Mouse (Mus musculus) fat pad, adult 2 months (tissue): ENCODE data around the gene R3hdm2.

ENCODE experiments used
- DNase-seq: peaks from one replicate; pipeline ENCODE4 v3.0.0-alpha.2; 2011; ENCODE audit warnings: low read depth, low spot score; ENCODE audit errors: extremely low read depth

Gene R3hdm2

DNA sequence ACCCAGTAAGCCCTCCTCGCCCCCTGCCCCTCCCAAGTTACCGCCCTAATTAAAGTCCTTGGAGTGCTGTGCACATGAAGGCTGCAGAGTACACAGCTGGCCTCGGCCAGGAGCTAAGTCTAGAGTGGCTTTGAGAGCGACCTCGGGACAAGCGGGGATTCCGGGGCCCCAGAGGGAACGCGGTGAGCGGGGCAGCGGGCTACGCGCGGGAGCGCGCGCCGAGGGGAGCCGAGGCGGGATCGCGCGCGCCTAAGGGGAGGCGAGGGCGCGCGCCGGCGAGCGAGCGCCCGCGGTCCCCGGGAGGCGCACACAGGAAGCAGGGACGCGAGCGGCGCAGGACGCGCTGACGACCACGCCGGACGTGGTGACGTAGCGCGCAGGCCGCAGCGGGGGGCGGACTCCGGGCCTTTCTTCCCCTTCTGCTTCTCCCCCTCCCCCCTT, at the start of gene R3hdm2:
Gene R3hdm2, plus strand, starts transcription at position 77 of the 441 bp plus-strand sequence.
- DNase-seq: no peak

GRCm38 (mm10) chr10:127332211-127332874, 47.8 kb upstream of the R3hdm2 start:
- no peak for DNase-seq

GRCm38 (mm10) chr10:127333152-127333551, 47.0 kb upstream of the R3hdm2 start:
- DNase-seq: no peak

GRCm38 (mm10) chr10:127335271-127335670, 44.9 kb upstream of the R3hdm2 start:
- no peak for DNase-seq

DNA sequence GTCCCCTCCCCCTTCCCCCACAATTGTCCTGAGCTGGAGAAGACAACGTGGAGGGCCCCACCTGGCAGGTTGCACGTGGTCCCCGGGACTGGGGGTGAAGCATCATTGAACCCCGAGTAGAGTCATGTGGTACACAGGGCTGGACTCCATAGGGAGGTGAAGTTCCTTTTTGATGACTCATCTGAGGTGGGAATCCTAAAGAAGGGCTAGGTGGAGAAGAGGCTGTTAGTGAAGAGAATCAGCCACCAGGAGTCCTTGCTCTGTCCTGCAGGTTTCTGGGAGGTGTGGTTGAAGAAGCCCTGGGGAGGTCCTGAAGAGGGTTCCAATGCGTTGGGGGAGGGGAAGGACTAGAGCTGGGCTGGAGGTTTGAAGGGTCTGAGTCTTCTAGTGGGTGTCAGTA, 43.2 kb upstream of the R3hdm2 start:
- DNase-seq: no peak

DNA sequence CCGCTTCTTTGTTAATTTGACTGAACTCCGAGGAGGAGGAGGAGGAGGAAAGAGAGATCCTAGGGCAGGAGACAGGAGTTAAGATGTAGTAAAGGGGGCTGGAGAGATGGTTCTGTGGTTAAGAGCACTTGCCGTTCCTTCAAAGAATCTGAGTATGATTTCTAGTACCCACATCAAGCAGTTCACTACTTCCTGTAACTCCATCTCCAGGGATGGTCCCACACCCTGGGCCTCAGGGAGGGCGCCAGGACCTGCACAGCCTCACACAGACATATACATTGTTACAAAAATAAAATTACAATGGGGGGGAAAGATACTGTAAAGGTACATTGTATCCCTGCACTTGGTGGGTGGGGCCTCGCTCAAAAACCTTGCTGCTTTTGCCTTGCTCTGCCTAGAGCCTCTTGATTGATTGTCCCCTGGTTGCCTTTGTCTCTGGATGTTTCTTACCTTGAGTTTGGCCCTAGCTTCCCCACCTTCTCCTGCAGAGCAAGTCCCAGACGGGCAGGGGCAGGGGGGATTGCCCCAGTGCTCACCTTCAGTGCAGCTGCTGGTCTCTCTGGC, 42.5 kb upstream of the R3hdm2 start:
- no peak for DNase-seq

DNA sequence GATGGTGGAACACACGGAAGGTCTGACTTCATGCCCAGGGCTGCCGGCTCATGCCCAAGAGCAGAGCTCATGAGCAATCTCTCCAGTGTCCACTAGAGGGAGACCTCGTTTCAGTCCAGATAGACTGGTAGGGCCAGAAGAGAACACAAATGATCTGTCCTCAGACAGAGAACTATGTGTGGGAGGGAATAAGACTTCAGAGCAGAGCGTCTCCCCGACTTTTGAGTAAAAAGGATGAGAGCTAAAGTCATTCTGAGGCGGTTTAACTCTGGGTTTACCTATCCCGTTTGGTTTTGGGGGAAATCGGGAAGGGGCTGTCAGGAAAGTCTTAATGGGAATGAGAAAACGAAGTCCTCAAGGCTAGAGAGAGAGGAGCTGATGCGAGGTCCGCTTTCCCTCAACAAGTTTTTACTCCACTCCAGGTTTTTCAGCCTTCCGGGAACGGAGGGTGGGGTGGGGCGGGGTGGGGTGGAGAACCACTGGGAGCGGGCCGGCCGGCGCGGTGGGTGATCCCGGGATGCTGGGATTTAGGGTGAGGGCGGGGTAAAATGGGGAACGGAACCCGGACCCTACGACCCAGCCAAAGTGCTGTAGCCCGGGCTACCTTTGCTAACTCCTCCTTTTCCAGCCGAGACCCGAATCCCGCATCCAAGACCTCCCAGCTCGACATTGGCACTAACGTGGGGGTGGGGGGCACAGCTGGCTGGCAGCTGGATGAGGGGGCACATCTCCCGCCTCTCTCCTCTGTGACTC, 41.0 kb upstream of the R3hdm2 start:
- DNase-seq: peak; percentile 51

- DNase-seq: no peak
These were observed 40.2 kb upstream of the R3hdm2 start for GRCm38 (mm10) chr10:127339683-127340576.

DNA sequence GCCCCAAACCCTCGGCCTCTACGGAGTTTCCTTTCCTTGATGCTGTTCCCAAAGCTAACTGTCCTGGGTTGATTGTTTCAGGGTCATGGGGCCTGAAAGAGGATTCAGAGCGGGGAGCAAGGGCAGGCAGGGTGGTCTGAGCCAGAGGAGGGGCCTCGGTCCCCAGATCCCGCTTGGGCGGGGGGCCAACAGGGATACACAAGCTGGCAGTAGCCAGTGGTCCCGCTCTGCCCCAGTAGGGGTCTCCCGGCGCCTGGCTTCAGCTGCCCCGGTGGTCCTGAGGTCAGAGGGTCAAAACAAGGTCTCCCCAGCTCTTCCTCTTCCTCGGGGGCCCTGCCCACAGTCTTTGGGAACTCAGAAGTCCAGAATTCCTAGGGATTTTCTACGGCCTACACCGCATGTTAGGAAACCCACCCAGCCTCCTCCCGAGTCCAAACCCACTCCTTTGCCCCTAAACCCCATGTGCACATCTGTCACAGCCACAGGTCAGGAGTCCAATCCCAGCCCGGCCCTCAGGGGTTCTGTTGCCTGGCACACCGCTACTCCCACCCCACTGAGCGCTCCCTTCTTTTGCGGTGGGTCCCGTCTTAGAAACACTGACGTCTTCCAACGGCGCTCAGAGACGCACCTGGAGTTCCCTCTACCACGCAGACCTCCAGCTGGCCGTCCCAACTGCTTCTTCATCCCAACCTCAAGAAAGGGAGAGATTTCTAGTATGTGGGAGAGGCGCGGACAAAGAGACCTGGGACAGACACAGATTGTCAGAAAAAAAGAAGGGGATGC, 39.4 kb upstream of the R3hdm2 start:
- DNase-seq: no peak

GRCm38 (mm10) chr10:127341360-127341690, 38.8 kb upstream of the R3hdm2 start:
- DNase-seq: no peak

- no peak for DNase-seq
These were observed 38.1 kb upstream of the R3hdm2 start, which contains the start of gene Gli1 for GRCm38 (mm10) chr10:127341891-127342639. Gene Gli1, minus strand, starts transcription at chr10:127341974.

DNA sequence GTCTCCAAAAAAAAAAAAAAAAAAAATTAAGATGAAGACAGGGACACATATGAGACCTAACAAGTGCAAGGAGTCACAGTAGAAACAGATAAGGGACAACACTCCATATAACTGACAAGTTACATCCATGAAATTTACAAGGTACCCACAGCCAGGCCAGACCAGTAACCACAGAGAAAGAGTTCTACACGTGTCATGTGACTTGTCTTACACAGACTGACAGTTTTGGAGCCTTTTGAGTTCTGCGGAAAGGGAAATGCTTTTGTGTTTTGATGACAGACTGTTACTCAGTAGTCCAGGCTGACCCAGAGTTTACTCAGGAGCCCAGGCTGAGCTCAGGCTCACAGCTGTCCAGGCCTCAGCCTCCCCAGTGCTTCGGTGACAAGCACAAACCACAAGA, 37.1 kb upstream of the R3hdm2 start:
- DNase-seq: no peak

GRCm38 (mm10) chr10:127346173-127346572, 34.0 kb upstream of the R3hdm2 start:
- DNase-seq: no peak

GRCm38 (mm10) chr10:127348957-127349356, 31.2 kb upstream of the R3hdm2 start:
- no peak for DNase-seq

DNA sequence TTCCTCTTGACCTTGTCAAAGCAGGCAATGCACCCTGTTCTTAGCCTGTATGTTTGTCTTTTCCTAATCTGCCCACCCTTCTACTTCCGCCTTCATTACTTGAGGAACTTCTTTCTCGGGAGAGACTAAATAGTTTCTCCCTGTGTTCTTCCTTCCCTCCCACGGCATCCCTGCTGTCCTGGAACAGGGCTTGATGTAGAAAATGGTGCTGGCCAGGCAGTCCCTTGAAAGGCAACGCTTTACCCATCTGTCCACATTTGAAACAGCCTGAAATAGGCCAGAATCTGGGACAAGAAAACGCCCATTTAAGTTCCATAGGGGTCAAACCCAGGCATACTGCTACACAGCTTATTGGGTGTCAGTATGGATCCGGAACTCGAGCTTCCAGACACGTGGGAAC, 30.3 kb upstream of the R3hdm2 start:
- DNase-seq: no peak

GRCm38 (mm10) chr10:127350594-127351284, 29.4 kb upstream of the R3hdm2 start:
- no peak for DNase-seq

- DNase-seq: no peak
These were observed 28.9 kb upstream of the R3hdm2 start for GRCm38 (mm10) chr10:127351285-127351595.

- no peak for DNase-seq
These were observed 28.4 kb upstream of the R3hdm2 start for GRCm38 (mm10) chr10:127351719-127352118.

GRCm38 (mm10) chr10:127352187-127352586, 27.9 kb upstream of the R3hdm2 start:
- no peak for DNase-seq
